Mouse (Mus musculus) kidney, postnatal 0 days (tissue): ENCODE measurements around the gene Tuba4a. TPM values are rescaled to one million over a fixed set of nuclear protein-coding genes. Genes with fewer than 3 reads are reported as not detected.

Experiments used
- ATAC-seq: fragments of 200-750 bp; cut with Nextera tagmentation; replicated peaks from 2 replicates; pipeline ENCODE4 v1.8.0; 2017; ENCODE audit warnings: low read depth, moderate number of reproducible peaks, moderate TSS enrichment, moderate library complexity; ENCODE audit not compliant: low FRiP score
- DNase-seq: peaks from one replicate; pipeline ENCODE4 v3.0.0-alpha.2; 2016; ENCODE audit warnings: low spot score
- H3K27ac ChIP-seq: fragments of 300-500 bp; sonication (generic); 2 replicates; pipeline ENCODE4 v1.5.1; 2014; ENCODE audit warnings: mild to moderate bottlenecking
- H3K27me3 ChIP-seq: fragments of 300-500 bp; sonication (generic); 2 replicates; pipeline ENCODE4 v1.6.1; 2014; ENCODE audit warnings: low read length, mixed read lengths; ENCODE audit not compliant: insufficient read depth
- H3K36me3 ChIP-seq: fragments of 300-500 bp; sonication (generic); 2 replicates; pipeline ENCODE4 v1.6.1; 2014; ENCODE audit warnings: low read length, mixed read lengths; ENCODE audit not compliant: insufficient read depth
- H3K4me1 ChIP-seq: fragments of 300-500 bp; sonication (generic); replicated peaks from 2 replicates; pipeline ENCODE4 v1.6.1; 2014; ENCODE audit warnings: antibody characterized with exemption, low read length, mixed read lengths; ENCODE audit not compliant: insufficient read depth
- H3K4me2 ChIP-seq: fragments of 300-500 bp; sonication (generic); 2 replicates; pipeline ENCODE4 v1.6.1; 2014; ENCODE audit warnings: mild to moderate bottlenecking, low read length, moderate library complexity, mixed read lengths
- H3K4me3 ChIP-seq: fragments of 300-500 bp; sonication (generic); replicated peaks from 2 replicates; pipeline ENCODE4 v1.5.1; 2014; ENCODE audit warnings: low read depth, low read length
- H3K9ac ChIP-seq: fragments of 300-500 bp; sonication (generic); 2 replicates; pipeline ENCODE4 v1.6.1; 2014; ENCODE audit warnings: low read depth, low read length
- H3K9me3 ChIP-seq: fragments of 300-500 bp; sonication (generic); replicated peaks from 2 replicates; pipeline ENCODE4 v1.6.1; 2016; ENCODE audit warnings: low read length, inconsistent platforms, mixed read lengths
- CTCF ChIP-seq: IDR thresholded peaks from 2 replicates; pipeline ENCODE4 v1.5.1; 2016; ENCODE audit warnings: antibody characterized with exemption, low read depth, mild to moderate bottlenecking, moderate library complexity
- WGBS: fragments of 180-500 bp; shearing (Covaris S2); extraction: QIAGEN DNeasy Blood & Tissue Kit; methylation state at CpG from one replicate; pipeline ENCODE4 v1.1.7; 2014; 5-methylcytosine and 5-hydroxymethylcytosine counted together
- polyA plus RNA-seq: library from polyadenylated mRNA; unstranded; fragments of >200 nt; fragmentation: Nextera tagmentation; extraction: Ambion mirVana; gene quantifications from 2 replicates; pipeline ENCODE4 v1.2.1, GENCODE M21; 2015

Tuba4a gene
- polyA plus RNA-seq, 1 experiment from 2014 or later: 171 TPM

- ATAC-seq: no peak
- Histone ChIP-seq H3K36me3 (peaks cover 42% of the 10 kb centered on the region), H3K27ac (no peak overlapping the region), H3K27me3 (no peaks in the 10 kb centered on the region), H3K9ac (no peak overlapping the region), H3K4me2 (no peak overlapping the region), H3K4me1 (peaks cover 8% of the 10 kb centered on the region), H3K9me3 (no peaks in the 10 kb centered on the region), H3K4me3 (no peak overlapping the region)
- TF ChIP-seq CTCF: no peak
- no peak for DNase-seq
- WGBS: 90% methylated on average over 2 of the region's 2 CpGs
Measured at GRCm38 (mm10) chr1:75187914-75188483, 31.7 kb downstream of the Tuba4a start.

GRCm38 (mm10) chr1:75187126-75187525, 32.5 kb downstream of the Tuba4a start:
- Histone ChIP-seq H3K27ac (no peak overlapping the region), H3K9me3 (no peaks in the 10 kb centered on the region), H3K27me3 (no peaks in the 10 kb centered on the region), H3K4me2 (no peak overlapping the region), H3K9ac (no peak overlapping the region), H3K36me3 (peaks cover 50% of the 10 kb centered on the region), H3K4me1 (peaks cover 8% of the 10 kb centered on the region; the same call in 1 of the 2 replicates), H3K4me3 (no peak overlapping the region)
- peak; percentile 36 for DNase-seq
- ATAC-seq: no peak
- TF ChIP-seq CTCF: no peak

- Histone ChIP-seq H3K9ac (no peak overlapping the region), H3K27ac (no peak overlapping the region), H3K36me3 (peaks cover 50% of the 10 kb centered on the region), H3K27me3 (no peaks in the 10 kb centered on the region), H3K4me2 (no peak overlapping the region), H3K4me3 (no peak overlapping the region), H3K4me1 (no peaks in the 10 kb centered on the region), H3K9me3 (no peaks in the 10 kb centered on the region)
- TF ChIP-seq CTCF: no peak
- ATAC-seq (no peak), DNase-seq (no peak)
- WGBS: 89% methylated on average over 11 of the region's 11 CpGs
Measured at GRCm38 (mm10) chr1:75185495-75185894, 34.2 kb downstream of the Tuba4a start.

- Histone ChIP-seq H3K9me3 (no peaks in the 10 kb centered on the region), H3K9ac (no peak overlapping the region), H3K27ac (no peak overlapping the region), H3K27me3 (no peaks in the 10 kb centered on the region), H3K4me3 (no peak overlapping the region), H3K36me3 (peaks cover 42% of the 10 kb centered on the region), H3K4me1 (peaks cover 6% of the 10 kb centered on the region), H3K4me2 (no peak overlapping the region)
- DNase-seq (no peak), ATAC-seq (no peak)
- 76% methylated on average over 4 of the region's 4 CpGs for WGBS
- peak; percentile 25; the same call in 1 of the 2 replicates for TF ChIP-seq CTCF
Measured at GRCm38 (mm10) chr1:75182160-75182559, 37.5 kb downstream of the Tuba4a start.

- 84% methylated on average over 4 of the region's 4 CpGs for WGBS
- TF ChIP-seq CTCF: no peak
- Histone ChIP-seq H3K9me3 (no peaks in the 10 kb centered on the region), H3K9ac (no peak overlapping the region), H3K4me1 (peaks cover 6% of the 10 kb centered on the region), H3K27ac (no peak overlapping the region), H3K4me2 (no peak overlapping the region), H3K27me3 (no peaks in the 10 kb centered on the region), H3K36me3 (peaks cover 38% of the 10 kb centered on the region), H3K4me3 (no peak overlapping the region)
- ATAC-seq: no peak
- no peak for DNase-seq
Measured at GRCm38 (mm10) chr1:75181377-75181870, 38.2 kb downstream of the Tuba4a start.

- no peak for TF ChIP-seq CTCF
- DNase-seq (no peak), ATAC-seq (no peak; the same call in 1 of the 2 replicates)
- H3K27ac ChIP-seq: peak overlapping the region; percentile 31; the same call in 1 of the 2 replicates
- WGBS: 25% methylated on average over 7 of the region's 7 CpGs
- peak overlapping the region; percentile 37; the same call in 1 of the 2 replicates for H3K9ac ChIP-seq
- peak overlapping the region; percentile 96; the same call in 1 of the 2 replicates for H3K4me2 ChIP-seq
- no peaks in the 10 kb centered on the region for H3K27me3 ChIP-seq
- no peaks in the 10 kb centered on the region for H3K9me3 ChIP-seq
- peak overlapping the region; percentile 53; the same call in 1 of the 2 replicates for H3K4me3 ChIP-seq
- peaks cover 6% of the 10 kb centered on the region for H3K4me1 ChIP-seq
- peaks cover 33% of the 10 kb centered on the region for H3K36me3 ChIP-seq
Measured at GRCm38 (mm10) chr1:75180741-75181140, 38.9 kb downstream of the Tuba4a start.

- no peaks in the 10 kb centered on the region for H3K27me3 ChIP-seq
- WGBS: under 1% methylated on average over 31 of the region's 31 CpGs
- peak within 1 kb of the TSS; percentile 53 for H3K4me3 ChIP-seq
- TF ChIP-seq CTCF: no peak
- H3K4me2 ChIP-seq: peak within 1 kb of the TSS; percentile 96
- peak; percentile 97 for DNase-seq
- H3K9me3 ChIP-seq: no peaks in the 10 kb centered on the region
- peak within 1 kb of the TSS; percentile 31 for H3K27ac ChIP-seq
- peaks cover 32% of the 10 kb centered on the region for H3K36me3 ChIP-seq
- peak; percentile 89 for ATAC-seq
- peaks cover 6% of the 10 kb centered on the region for H3K4me1 ChIP-seq
- H3K9ac ChIP-seq: peak within 1 kb of the TSS; percentile 66
Measured at GRCm38 (mm10) chr1:75180105-75180590, 39.5 kb downstream of the Tuba4a start, which contains the start of gene Abcb6. Gene Abcb6 (minus strand): TSS chr1:75180392.
